Mouse (Mus musculus): ENCODE measurements around the gene Gpr162. TPM values are rescaled to one million over a fixed set of nuclear protein-coding genes. Genes with fewer than 3 reads are reported as not detected.
"Not testable (repeated sequence)": the region's sequence is repeated elsewhere in the genome, so short reads cannot be mapped to it uniquely, and the experiment has no call there.

Gene Gpr162
- polyA plus RNA-seq, 1 experiment from 2014 or later: 0.65 TPM

GRCm38 (mm10) chr6:124813496-124813895 is 50.3 kb downstream of the Gpr162 start:
- Histone ChIP-seq H3K4me2 (ENCODE audit: low read length) (peak overlapping the region; percentile 95), H3K27me3 (replicated peaks; ENCODE audit: control insufficient read depth, insufficient read depth, low read length) (no peaks in the 10 kb centered on the region), H3K4me3 (ENCODE audit: low read depth, low read length) (peak overlapping the region; percentile 71), H3K9me3 (ENCODE audit: control insufficient read depth, low read length) (no peaks in the 10 kb centered on the region), H3K36me3 (ENCODE audit: control insufficient read depth, insufficient read depth, low read length) (peaks cover 62% of the 10 kb centered on the region), H3K9ac (ENCODE audit: low read length) (peak overlapping the region; percentile 84), H3K4me1 (replicated peaks; ENCODE audit: control insufficient read depth, insufficient read depth, low read length) (peaks cover 32% of the 10 kb centered on the region), H3K27ac (ENCODE audit: low read depth) (peak overlapping the region; percentile 88)
- WGBS: under 1% methylated on average over 18 of the region's 18 CpGs
- peak; percentile 61 for ATAC-seq (replicated peaks; ENCODE audit: low FRiP score, low TSS enrichment, low read depth)
- peak; percentile 89 for DNase-seq (ENCODE audit: low spot score)

DNA sequence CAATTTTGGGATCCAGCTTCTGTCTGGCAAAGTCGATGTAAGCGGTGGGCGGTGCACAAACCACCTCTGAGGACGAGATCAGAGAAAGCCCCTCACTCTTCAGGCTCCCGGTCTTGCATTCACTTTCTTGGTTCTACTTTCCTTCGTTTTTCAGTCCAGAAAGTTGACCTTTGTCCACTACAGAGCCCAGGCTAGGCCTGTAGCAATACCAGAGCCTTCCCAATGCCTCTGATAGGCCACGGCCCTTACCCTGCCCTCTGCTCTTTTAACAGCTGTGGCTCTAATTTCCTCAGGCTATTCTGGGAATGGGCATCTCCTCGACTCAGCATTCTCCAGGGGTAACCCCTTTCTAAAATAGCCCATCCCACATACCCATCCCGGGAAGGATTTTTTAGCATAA is 50.9 kb downstream of the Gpr162 start:
- Histone ChIP-seq H3K36me3 (ENCODE audit: control insufficient read depth, insufficient read depth, low read length) (peaks cover 55% of the 10 kb centered on the region), H3K4me1 (replicated peaks; ENCODE audit: control insufficient read depth, insufficient read depth, low read length) (peaks cover 35% of the 10 kb centered on the region), H3K27me3 (replicated peaks; ENCODE audit: control insufficient read depth, insufficient read depth, low read length) (no peaks in the 10 kb centered on the region), H3K4me2 (ENCODE audit: low read length) (peak overlapping the region; percentile 95), H3K4me3 (ENCODE audit: low read depth, low read length) (peak overlapping the region; percentile 71), H3K9me3 (ENCODE audit: control insufficient read depth, low read length) (no peaks in the 10 kb centered on the region), H3K9ac (ENCODE audit: low read length) (peak overlapping the region; percentile 84), H3K27ac (ENCODE audit: low read depth) (peak overlapping the region; percentile 88)
- WGBS: 17% methylated on average over 9 of the region's 9 CpGs
- DNase-seq (ENCODE audit: low spot score) (no peak), ATAC-seq (replicated peaks; ENCODE audit: low FRiP score, low TSS enrichment, low read depth) (no peak)

GRCm38 (mm10) chr6:124811701-124812560 is 51.9 kb downstream of the Gpr162 start:
- peak overlapping the region; percentile 84 for H3K9ac ChIP-seq (ENCODE audit: low read length)
- peaks cover 35% of the 10 kb centered on the region for H3K4me1 ChIP-seq (replicated peaks; ENCODE audit: control insufficient read depth, insufficient read depth, low read length)
- H3K36me3 ChIP-seq (ENCODE audit: control insufficient read depth, insufficient read depth, low read length): peaks cover 46% of the 10 kb centered on the region
- 73% methylated on average over 24 of the region's 24 CpGs for WGBS
- ATAC-seq (replicated peaks; ENCODE audit: low FRiP score, low TSS enrichment, low read depth) (no peak), DNase-seq (ENCODE audit: low spot score) (no peak)
- H3K27me3 ChIP-seq (replicated peaks; ENCODE audit: control insufficient read depth, insufficient read depth, low read length): no peaks in the 10 kb centered on the region
- no peak overlapping the region; the same call in 1 of the 2 replicates for H3K27ac ChIP-seq (ENCODE audit: low read depth)
- H3K4me2 ChIP-seq (ENCODE audit: low read length): peak overlapping the region; percentile 95
- H3K4me3 ChIP-seq (ENCODE audit: low read depth, low read length): peak overlapping the region; percentile 71
- H3K9me3 ChIP-seq (ENCODE audit: control insufficient read depth, low read length): no peaks in the 10 kb centered on the region

DNA sequence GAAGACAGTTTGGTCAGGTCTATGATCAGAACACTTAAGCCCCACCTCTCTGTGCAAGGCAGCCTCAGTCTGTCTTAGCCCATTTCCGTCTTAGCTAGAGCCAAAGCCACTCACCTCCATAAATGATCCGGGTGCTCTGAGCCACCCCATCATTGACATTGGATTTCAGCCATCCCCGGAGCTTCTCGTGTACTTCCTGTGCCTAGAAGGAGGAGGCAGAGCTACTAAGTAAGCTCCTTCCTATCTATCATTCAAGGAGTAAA is 52.4 kb downstream of the Gpr162 start:
- 83% methylated on average over 4 of the region's 4 CpGs for WGBS
- ATAC-seq (replicated peaks; ENCODE audit: low FRiP score, low TSS enrichment, low read depth) (no peak), DNase-seq (ENCODE audit: low spot score) (no peak)
- H3K9me3 ChIP-seq (ENCODE audit: control insufficient read depth, low read length): no peaks in the 10 kb centered on the region
- H3K27ac ChIP-seq (ENCODE audit: low read depth): no peak overlapping the region
- H3K4me2 ChIP-seq (ENCODE audit: low read length): no peak overlapping the region
- no peaks in the 10 kb centered on the region for H3K27me3 ChIP-seq (replicated peaks; ENCODE audit: control insufficient read depth, insufficient read depth, low read length)
- H3K36me3 ChIP-seq (ENCODE audit: control insufficient read depth, insufficient read depth, low read length): peaks cover 40% of the 10 kb centered on the region
- no peak overlapping the region for H3K4me3 ChIP-seq (ENCODE audit: low read depth, low read length)
- H3K4me1 ChIP-seq (replicated peaks; ENCODE audit: control insufficient read depth, insufficient read depth, low read length): peaks cover 38% of the 10 kb centered on the region
- H3K9ac ChIP-seq (ENCODE audit: low read length): no peak overlapping the region

GRCm38 (mm10) chr6:124810566-124811402 is 53.0 kb downstream of the Gpr162 start:
- Histone ChIP-seq H3K36me3 (ENCODE audit: control insufficient read depth, insufficient read depth, low read length) (peaks cover 35% of the 10 kb centered on the region), H3K4me1 (replicated peaks; ENCODE audit: control insufficient read depth, insufficient read depth, low read length) (peaks cover 43% of the 10 kb centered on the region)
- not testable (repeated sequence) for H3K9ac ChIP-seq (ENCODE audit: low read length); ATAC-seq (replicated peaks; ENCODE audit: low FRiP score, low TSS enrichment, low read depth); H3K4me3 ChIP-seq (ENCODE audit: low read depth, low read length); DNase-seq (ENCODE audit: low spot score); H3K27ac ChIP-seq (ENCODE audit: low read depth); H3K27me3 ChIP-seq (replicated peaks; ENCODE audit: control insufficient read depth, insufficient read depth, low read length); H3K4me2 ChIP-seq (ENCODE audit: low read length); H3K9me3 ChIP-seq (ENCODE audit: control insufficient read depth, low read length)
- WGBS: 82% methylated on average over 10 of the region's 11 CpGs

- DNase-seq (ENCODE audit: low spot score) (no peak), ATAC-seq (replicated peaks; ENCODE audit: low FRiP score, low TSS enrichment, low read depth) (peak; percentile 0; the same call in 1 of the 2 replicates)
- peak overlapping the region; percentile 92 for H3K27ac ChIP-seq (ENCODE audit: low read depth)
- H3K4me1 ChIP-seq (replicated peaks; ENCODE audit: control insufficient read depth, insufficient read depth, low read length): peaks cover 44% of the 10 kb centered on the region
- H3K9ac ChIP-seq (ENCODE audit: low read length): peak overlapping the region; percentile 67
- peak overlapping the region; percentile 57 for H3K4me3 ChIP-seq (ENCODE audit: low read depth, low read length)
- peaks cover 27% of the 10 kb centered on the region for H3K36me3 ChIP-seq (ENCODE audit: control insufficient read depth, insufficient read depth, low read length)
- peak overlapping the region; percentile 98 for H3K4me2 ChIP-seq (ENCODE audit: low read length)
- no peaks in the 10 kb centered on the region for H3K27me3 ChIP-seq (replicated peaks; ENCODE audit: control insufficient read depth, insufficient read depth, low read length)
- no peaks in the 10 kb centered on the region for H3K9me3 ChIP-seq (ENCODE audit: control insufficient read depth, low read length)
- 43% methylated on average over 14 of the region's 14 CpGs for WGBS
Measured at GRCm38 (mm10) chr6:124809775-124810538, 53.8 kb downstream of the Gpr162 start.

- DNase-seq (ENCODE audit: low spot score) (peak; percentile 91), ATAC-seq (replicated peaks; ENCODE audit: low FRiP score, low TSS enrichment, low read depth) (peak; percentile 5)
- Histone ChIP-seq H3K27me3 (replicated peaks; ENCODE audit: control insufficient read depth, insufficient read depth, low read length) (no peaks in the 10 kb centered on the region), H3K4me1 (replicated peaks; ENCODE audit: control insufficient read depth, insufficient read depth, low read length) (peaks cover 37% of the 10 kb centered on the region), H3K27ac (ENCODE audit: low read depth) (peak overlapping the region; percentile 92), H3K4me3 (ENCODE audit: low read depth, low read length) (peak overlapping the region; percentile 57), H3K4me2 (ENCODE audit: low read length) (peak overlapping the region; percentile 98), H3K36me3 (ENCODE audit: control insufficient read depth, insufficient read depth, low read length) (peaks cover 26% of the 10 kb centered on the region), H3K9ac (ENCODE audit: low read length) (peak overlapping the region; percentile 67), H3K9me3 (ENCODE audit: control insufficient read depth, low read length) (no peaks in the 10 kb centered on the region)
- WGBS: 0% methylated on average over 35 of the region's 35 CpGs
Measured at GRCm38 (mm10) chr6:124809052-124809774, 54.6 kb downstream of the Gpr162 start.

Data from intestine, embryonic 14.5 days (tissue).